Mouse (Mus musculus) neutrophil, adult 59 days (primary cell): ENCODE data around the gene Ttc4. TPM values are rescaled to one million over a fixed set of nuclear protein-coding genes. Genes with fewer than 3 reads are reported as not detected.

Experiments used
- total RNA-seq, 2 experiments: library from RNA; stranded (reverse); gene quantifications; 1 replicate in 1 of 2; 2 replicates in 1 of 2; pipeline ENCODE4 v1.2.4; 2023

The Ttc4 gene
- 10 to 100 TPM; 13.1 to 14.1 TPM for total RNA-seq

DNA sequence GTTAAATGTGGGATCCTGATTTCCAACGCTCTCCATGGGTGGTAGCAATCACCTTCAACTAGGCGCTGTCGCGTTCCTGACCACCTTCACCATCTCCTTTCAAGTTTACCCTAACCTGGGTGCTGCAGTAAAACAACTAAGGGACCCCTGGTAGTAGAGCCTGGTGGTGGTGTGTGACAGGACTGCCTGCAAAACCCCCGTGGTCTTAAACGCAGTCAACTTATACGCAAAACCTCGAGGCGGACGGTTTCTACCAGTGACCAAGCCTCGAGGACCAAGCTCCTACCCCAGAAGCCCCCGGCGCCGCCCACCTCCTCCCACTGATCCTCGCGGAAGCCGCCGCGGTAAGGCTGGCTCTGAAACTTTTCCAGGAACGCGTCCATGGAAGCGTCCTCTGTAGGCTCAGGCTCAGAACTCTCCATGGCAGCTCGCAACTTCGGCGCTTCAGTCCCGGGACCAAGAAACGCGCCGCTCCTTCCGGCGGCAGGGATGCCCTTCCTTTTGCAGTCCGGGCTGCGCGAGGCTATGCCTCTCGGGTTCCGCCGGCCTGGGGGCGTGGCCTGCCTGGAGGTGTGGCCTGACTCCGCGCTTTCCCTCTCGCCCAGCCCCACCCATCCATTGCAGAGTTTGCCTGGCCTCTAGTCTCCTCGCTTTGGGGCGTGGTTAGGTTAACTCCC lies at the start of gene Ttc4:
Gene Ttc4, minus strand, starts transcription at position 503 of the 677 bp plus-strand sequence.

DNA sequence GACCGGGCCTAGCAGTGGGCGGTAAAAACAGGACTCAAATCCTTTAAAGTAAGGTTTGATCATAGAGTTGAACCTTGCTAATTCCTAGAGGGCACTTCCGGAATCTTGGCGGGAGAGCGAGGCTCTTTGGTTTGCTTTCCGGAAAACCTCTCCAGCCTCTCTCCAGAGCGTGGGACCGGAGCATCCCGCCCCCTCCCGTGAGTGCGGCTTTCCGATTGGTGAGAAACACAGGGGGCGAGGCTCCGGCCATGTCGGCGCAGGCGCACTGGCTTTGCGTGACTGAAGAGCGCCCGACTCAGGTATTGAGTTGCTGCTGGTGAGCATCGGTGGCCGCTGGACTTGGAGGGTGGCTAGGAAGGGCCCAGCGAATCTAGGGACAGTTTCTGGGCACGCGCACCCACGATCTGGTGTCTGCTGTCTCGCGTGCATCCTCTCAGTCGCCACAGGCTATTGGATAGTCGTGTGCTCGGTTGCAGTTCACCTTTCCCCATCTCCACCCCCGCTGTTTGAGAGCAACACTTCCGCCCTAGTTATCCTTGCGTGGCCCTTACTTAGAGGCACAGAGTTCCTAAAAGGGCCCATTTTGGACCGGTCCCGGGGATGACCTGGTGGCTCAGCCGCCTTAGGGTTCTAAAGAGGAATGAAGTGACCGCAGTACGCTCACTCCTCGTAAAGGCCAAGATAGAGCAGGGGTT lies 27.8 kb downstream of the Ttc4 start, which contains the start of gene Pars2:
Gene Pars2, plus strand, starts transcription at position 237 of the 695 bp plus-strand sequence.

GRCm38 (mm10) chr4:106622030-106622493 lies 56.7 kb downstream of the Ttc4 start, which contains the start of gene Ttc22:
TSS of gene Ttc22 (plus strand) at chr4:106622432.

GRCm38 (mm10) chr4:106617056-106617455 lies 61.7 kb downstream of the Ttc4 start, which contains the start of gene Lexm:
TSS of gene Lexm (minus strand) at chr4:106617241.

Other genes starting within 250 kb of the Ttc4 start
- gene Pcsk9, start 214.6 kb downstream of the Ttc4 start, total RNA-seq = not detected
- not detected for gene Bsnd, start 186.7 kb downstream of the Ttc4 start, total RNA-seq
- 1 to 10 TPM; 4.4 to 5.0 TPM for gene Dhcr24, start 117.9 kb downstream of the Ttc4 start, total RNA-seq
- gene Lexm, start 61.7 kb downstream of the Ttc4 start, total RNA-seq = not detected
- gene Ttc22, start 56.5 kb downstream of the Ttc4 start, total RNA-seq = not detected
- gene Pars2, start 27.9 kb downstream of the Ttc4 start, total RNA-seq = 1 to 10 TPM; 1.3 to 1.6 TPM
- not detected for gene Mroh7, start 52.0 kb upstream of the Ttc4 start, total RNA-seq
- gene Fam151a, start 54.9 kb upstream of the Ttc4 start, total RNA-seq = not detected
- 10 to 100 TPM in 1 of 2 experiments, 1 to 10 TPM in 1; 7.6 to 10.4 TPM for gene Acot11, start 126.1 kb upstream of the Ttc4 start, total RNA-seq
- gene Ssbp3, start 231.8 kb upstream of the Ttc4 start, total RNA-seq = 10 to 100 TPM; 34.0 to 37.3 TPM